In the genomic region with DNA sequence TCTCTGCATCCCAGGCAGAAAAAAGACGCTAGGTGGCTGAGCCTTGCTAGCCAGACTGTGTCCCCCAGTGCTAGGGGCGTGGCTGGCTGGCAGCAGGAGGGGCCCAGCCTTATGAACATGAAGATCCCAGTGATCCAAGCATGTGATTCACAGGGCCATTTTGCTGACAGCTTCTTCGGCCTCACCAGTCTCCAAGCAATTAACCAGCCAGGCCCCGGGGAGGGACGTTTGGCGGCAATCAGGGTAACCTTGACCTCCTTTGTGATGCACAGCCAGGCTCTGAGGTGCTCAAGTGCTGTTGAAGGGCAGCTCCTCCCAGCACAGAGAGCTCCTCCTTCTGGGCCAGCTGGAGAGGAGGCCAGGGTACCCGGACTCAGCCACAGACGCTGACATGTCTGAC, we compare ENCODE assay signal across 12 mouse cellular contexts. TPM values are rescaled to one million over a fixed set of nuclear protein-coding genes. Genes with fewer than 3 reads are reported as not detected.
DNase-seq lines count a peak whose midpoint lies in the region; ATAC-seq lines count a peak whose summit lies in the region.
"Had no signal": no experiment of that assay in that cellular context is flagged by ENCODE, and none has a peak within 500 bp of the region (broad histone marks: within the 10 kb centered on the region; RNA-seq: fewer than 3 reads in every experiment).

No protein-coding gene starts in this region.

- ATAC-seq in embryonic facial prominence, embryonic 11.5 days (replicated peaks; ENCODE audit: insufficient number of reproducible peaks, low FRiP score, low TSS enrichment, low read depth), result peak; percentile 60
- ATAC-seq in limb, embryonic 11.5 days (ENCODE audit: insufficient number of reproducible peaks, low FRiP score, low TSS enrichment, low read depth), result peak; percentile 21; the same call in 1 of the 2 replicates

- no peaks in the 10 kb centered on the region for H3K36me3 ChIP-seq in embryonic facial prominence, embryonic 11.5 days (replicated peaks; ENCODE audit: control insufficient read depth, insufficient read depth, low read depth, low read length)
- no peaks in the 10 kb centered on the region for H3K36me3 ChIP-seq in limb, embryonic 11.5 days (ENCODE audit: control insufficient read depth, insufficient read depth, low read length)

- no peak overlapping the region for H3K4me3 ChIP-seq in embryonic facial prominence, embryonic 11.5 days (ENCODE audit: low read depth, low read length)
- H3K4me3 ChIP-seq in limb, embryonic 11.5 days (ENCODE audit: low read depth, low read length), result no peak overlapping the region
- H3K4me3 ChIP-seq: erythroblast, embryonic 14.5 days had no signal

- no peaks in the 10 kb centered on the region; the same call in 1 of the 2 replicates for H3K27me3 ChIP-seq in embryonic facial prominence, embryonic 11.5 days (ENCODE audit: control insufficient read depth, insufficient read depth, low read length)
- H3K27me3 ChIP-seq in limb, embryonic 11.5 days (ENCODE audit: control insufficient read depth, insufficient read depth, low read length), result peaks cover 42% of the 10 kb centered on the region

- peak; percentile 29 for DNase-seq in left cerebral cortex, postnatal 4 days
- DNase-seq in left cerebral cortex, postnatal 25 days (ENCODE audit: low spot score in 2 of 2), result no peak
- peak; percentile 32 for DNase-seq in embryonic facial prominence, embryonic 11.5 days (ENCODE audit: low spot score)
- DNase-seq in limb, embryonic 11.5 days (ENCODE audit: low spot score), result peak; percentile 33
- no peak for DNase-seq in thymus, adult 18-20 months
- DNase-seq in kidney, adult 18-20 months, result no peak
- DNase-seq in Muller cell, postnatal 12 days (ENCODE audit: inconsistent ontology term), result no peak
- no peak for DNase-seq in frontal cortex, postnatal 14 days (ENCODE audit: low spot score in 2 of 2)
- DNase-seq: layer of hippocampus, adult 9-11 months; right cerebral cortex, postnatal 4 days had no signal

- WGBS in embryonic facial prominence, embryonic 11.5 days, result 3% methylated on average over 8 of the region's 8 CpGs
- WGBS in limb, embryonic 11.5 days, result 1% methylated on average over 8 of the region's 8 CpGs

- H3K9ac ChIP-seq in embryonic facial prominence, embryonic 11.5 days (replicated peaks; ENCODE audit: low read length), result no peak overlapping the region
- no peak overlapping the region for H3K9ac ChIP-seq in limb, embryonic 11.5 days (ENCODE audit: low read length)

- H3K9me3 ChIP-seq in embryonic facial prominence, embryonic 11.5 days (replicated peaks; ENCODE audit: control insufficient read depth, low read length), result no peaks in the 10 kb centered on the region
- no peaks in the 10 kb centered on the region for H3K9me3 ChIP-seq in limb, embryonic 11.5 days (ENCODE audit: control insufficient read depth, low read length)

- no peak overlapping the region for H3K4me2 ChIP-seq in embryonic facial prominence, embryonic 11.5 days (ENCODE audit: low read depth, low read length)
- peak overlapping the region; percentile 10; the same call in 1 of the 2 replicates for H3K4me2 ChIP-seq in limb, embryonic 11.5 days (ENCODE audit: low read depth, severe bottlenecking)

- H3K27ac ChIP-seq in embryonic facial prominence, embryonic 11.5 days (replicated peaks; ENCODE audit: low read depth, low read length), result no peak overlapping the region
- H3K27ac ChIP-seq in limb, embryonic 11.5 days (replicated peaks; ENCODE audit: low read depth, low read length), result no peak overlapping the region
- H3K27ac ChIP-seq: macrophage had no signal

- H3K4me1 ChIP-seq in embryonic facial prominence, embryonic 11.5 days (ENCODE audit: control insufficient read depth, insufficient read depth, low read length), result 0 out of 2 replicates have a peak, but pooled peaks cover 2% of the 10 kb centered on the region
- peaks cover 10% of the 10 kb centered on the region for H3K4me1 ChIP-seq in limb, embryonic 11.5 days (ENCODE audit: control insufficient read depth, insufficient read depth, low read length)

- intact Hi-C loops in left cerebral cortex, postnatal 4 days (cut with DNase I), result no loop called here
- intact Hi-C loops in left cerebral cortex, postnatal 25 days (cut with DNase I), result no loop called here

RNA-seq across cellular contexts. Expression of a gene that starts 43.9 kb away (rescaled TPM):
- 10 to 100 TPM; 64.9 to 68.8 TPM for total RNA-seq in left cerebral cortex, postnatal 4 days (2021)
- total RNA-seq in left cerebral cortex, postnatal 25 days (2021), result 10 to 100 TPM; 43.1 to 43.4 TPM
- 0.15 and 0.45 TPM in 2 replicates for polyA plus RNA-seq in embryonic facial prominence, embryonic 11.5 days (2014; fragmentation: Nextera tagmentation; extraction: Ambion mirVana)
- not detected in 2 replicates for polyA plus RNA-seq in limb, embryonic 11.5 days (2014; fragmentation: Nextera tagmentation; extraction: Ambion mirVana)
- polyA plus RNA-seq: erythroblast, embryonic 14.5 days; macrophage had no signal

Comparison
In these comparisons a context has a peak if more than half of its experiments do, and no peak if none do; other contexts are left out.
1. DNase-seq: peak in left cerebral cortex, postnatal 4 days (single experiment), embryonic facial prominence, embryonic 11.5 days (single experiment) and limb, embryonic 11.5 days (single experiment); none in left cerebral cortex, postnatal 25 days (0 of 2), thymus, adult 18-20 months (0 of 2), kidney, adult 18-20 months (single experiment), Muller cell, postnatal 12 days (single experiment) and frontal cortex, postnatal 14 days (0 of 2).